Mouse (Mus musculus) fat pad, adult 2 months (tissue): ENCODE data around the gene Slco2a1.

Experiments
- DNase-seq: peaks from one replicate; pipeline ENCODE4 v3.0.0-alpha.2; 2011; ENCODE audit warnings: low read depth, low spot score; ENCODE audit errors: extremely low read depth

Slco2a1 gene

DNA sequence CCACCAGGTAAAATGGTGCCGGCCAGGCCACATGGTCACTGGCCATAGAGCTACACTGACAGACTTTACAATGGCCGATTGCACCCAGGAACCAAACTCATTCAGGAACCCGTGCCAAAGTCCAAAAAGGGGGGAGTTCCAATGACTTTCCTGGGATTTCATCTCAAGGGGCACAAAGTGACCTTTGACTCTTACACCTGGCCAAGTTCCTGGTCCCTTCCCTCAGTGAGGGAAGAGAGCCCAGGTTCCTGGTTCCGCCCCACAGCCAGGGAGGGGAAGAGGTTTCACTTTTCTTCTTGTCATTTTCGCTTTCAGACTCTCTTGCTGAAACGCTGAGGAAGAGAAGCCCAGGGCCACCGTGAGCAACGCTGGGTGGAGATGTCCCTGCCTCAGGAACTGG is at the start of gene Slco2a1:
Gene Slco2a1 (plus strand): TSS at position 251 of the 400 bp plus-strand sequence.
- DNase-seq: no peak

DNA sequence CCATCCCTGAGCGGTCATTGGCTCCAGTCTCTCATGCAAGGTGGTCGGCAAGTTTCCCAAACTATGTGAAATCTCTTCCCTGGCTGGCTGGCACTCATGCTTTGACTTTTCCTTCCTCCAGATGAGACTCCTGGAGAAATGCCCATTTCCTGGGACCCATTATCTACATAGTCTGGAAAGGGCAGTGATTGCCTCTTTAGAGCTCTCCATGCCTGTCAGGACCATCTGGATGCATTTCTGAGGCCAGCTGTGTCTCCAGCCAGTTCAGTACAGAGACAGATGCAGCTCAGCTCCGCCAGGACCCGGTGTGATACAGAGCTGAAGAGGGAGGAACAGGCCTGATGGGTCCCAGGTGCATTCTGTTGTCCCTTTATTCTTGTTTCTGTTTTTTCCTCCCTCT is 46.3 kb upstream of the Slco2a1 start:
- DNase-seq: no peak

DNA sequence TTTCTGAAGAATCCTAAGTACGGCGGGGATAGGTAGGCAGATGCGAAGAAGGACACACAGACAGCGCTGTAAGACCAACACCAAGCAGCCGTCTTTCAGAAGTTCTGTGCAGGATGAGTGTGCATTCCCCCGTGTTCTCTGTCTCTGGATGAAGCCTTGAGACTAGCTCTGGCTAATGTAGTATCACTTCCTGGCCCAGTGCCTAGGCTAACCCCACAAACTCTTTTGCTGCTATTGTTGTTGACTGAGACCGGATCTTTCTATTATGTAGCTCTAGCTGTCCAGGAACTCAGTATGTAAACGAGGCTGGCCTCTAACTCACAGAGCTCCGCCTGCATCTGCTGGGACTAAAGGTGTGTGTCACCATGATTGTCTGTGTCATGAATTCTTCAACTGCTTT is 43.6 kb upstream of the Slco2a1 start:
- DNase-seq: no peak

DNA sequence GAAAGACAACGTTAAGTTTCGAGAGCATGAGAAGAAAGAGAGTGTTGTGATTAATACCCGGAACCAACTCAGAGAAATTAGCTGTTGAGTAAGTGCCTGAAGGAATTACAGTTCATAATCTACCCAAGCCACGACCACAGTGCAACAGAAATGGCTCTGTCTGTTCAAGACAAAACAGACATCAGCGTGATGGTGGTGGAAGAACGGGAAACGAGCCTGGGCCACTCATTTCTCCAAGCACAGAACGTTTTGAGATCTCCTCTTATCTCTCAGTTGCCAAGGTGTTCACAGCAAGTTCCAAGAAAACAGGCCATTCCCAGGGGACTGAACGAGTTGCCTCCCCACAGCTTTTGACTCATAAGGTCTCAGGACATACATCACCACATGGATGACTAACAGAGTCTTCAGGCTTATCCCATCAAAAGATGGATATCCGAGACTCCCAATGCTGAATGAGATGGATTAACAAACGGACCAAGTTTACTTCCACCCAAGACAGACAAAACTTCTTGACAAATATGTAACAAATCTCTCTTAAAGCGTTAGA is 42.0 kb upstream of the Slco2a1 start:
- DNase-seq: no peak

- DNase-seq: no peak
Measured at GRCm38 (mm10) chr9:102948706-102949105, 39.8 kb upstream of the Slco2a1 start.

DNA sequence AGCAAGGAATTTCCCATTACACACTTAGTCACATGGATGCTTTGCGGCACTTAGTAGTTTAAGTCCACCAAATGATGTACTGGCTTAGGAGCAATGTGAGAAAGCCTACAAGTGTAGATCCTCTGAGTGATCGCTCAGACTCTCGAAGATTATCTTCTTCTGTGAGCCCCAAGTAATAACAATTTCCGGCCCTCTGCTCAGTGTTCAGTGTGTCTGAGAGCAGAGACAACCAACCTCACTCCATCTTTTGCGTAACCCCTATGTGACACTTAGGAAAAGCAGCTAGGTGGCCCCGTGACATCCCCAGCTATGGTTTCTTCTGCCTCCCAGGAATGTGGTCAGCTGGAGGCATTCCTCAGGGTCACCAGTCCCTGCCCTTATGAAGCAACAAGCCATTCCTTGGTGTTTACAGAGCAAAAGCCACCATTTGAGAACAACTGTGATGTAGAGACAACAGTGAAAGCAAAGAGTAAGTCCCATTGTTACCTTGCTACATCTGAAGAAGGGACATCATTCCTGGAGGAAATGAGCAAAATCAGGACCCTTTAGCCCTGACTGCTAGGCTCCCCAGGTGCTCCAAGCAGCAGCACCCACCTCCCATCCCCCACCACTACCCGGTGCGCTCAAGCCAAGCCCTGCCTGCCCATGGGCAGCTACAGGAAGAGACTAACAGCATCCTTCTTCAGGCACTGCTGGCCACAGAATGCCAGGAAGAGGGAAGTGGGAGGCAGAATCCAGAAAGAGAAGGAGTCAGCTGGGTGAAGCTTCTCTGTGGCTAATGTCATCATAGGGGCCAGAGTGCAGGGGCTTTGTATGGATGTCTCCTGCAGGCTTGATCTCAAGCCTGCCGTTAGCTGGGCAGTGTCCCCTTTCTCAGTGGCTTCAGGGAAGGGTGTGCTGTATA is 37.2 kb upstream of the Slco2a1 start:
- DNase-seq: no peak

DNA sequence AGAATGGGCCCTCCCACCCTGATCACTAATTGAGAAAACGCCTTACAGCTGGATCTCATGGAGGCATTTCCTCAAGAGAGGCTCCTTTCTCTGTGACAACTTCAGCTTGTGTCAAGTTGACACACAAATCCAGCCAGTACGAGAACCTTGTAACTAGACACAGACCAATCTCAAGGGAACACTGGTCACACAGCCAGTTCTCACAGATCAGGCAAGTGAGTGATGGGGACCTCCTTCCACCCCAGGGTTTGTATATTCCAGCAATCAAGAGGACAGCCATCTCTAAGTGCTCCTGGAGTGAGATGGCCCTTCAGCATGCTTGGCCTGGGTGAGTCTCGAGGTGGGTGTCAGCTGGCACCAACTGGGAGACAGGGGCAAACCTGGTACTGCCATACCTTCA is 32.6 kb upstream of the Slco2a1 start:
- no peak for DNase-seq

DNA sequence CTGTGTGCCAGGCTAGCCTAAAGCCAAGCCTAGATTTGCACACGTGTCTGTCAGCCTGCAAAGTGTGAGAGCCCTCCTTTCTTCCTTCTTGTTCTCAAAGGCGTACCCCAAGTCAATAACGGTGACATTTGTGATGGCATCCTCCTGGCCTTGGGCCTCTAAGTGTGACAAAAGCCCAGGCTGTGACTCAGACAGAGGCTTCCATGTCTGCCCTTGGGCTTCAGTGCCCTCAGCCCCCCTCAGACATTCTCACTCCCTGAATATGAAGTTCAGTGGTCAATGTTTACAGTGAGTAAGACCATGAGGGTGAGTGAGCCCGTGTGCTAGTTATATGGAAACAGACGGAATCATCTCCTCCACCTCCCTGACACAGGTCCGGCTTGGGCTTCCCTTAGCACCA is 29.8 kb upstream of the Slco2a1 start:
- no peak for DNase-seq

GRCm38 (mm10) chr9:102961356-102962092 is 27.0 kb upstream of the Slco2a1 start:
- DNase-seq: no peak

DNA sequence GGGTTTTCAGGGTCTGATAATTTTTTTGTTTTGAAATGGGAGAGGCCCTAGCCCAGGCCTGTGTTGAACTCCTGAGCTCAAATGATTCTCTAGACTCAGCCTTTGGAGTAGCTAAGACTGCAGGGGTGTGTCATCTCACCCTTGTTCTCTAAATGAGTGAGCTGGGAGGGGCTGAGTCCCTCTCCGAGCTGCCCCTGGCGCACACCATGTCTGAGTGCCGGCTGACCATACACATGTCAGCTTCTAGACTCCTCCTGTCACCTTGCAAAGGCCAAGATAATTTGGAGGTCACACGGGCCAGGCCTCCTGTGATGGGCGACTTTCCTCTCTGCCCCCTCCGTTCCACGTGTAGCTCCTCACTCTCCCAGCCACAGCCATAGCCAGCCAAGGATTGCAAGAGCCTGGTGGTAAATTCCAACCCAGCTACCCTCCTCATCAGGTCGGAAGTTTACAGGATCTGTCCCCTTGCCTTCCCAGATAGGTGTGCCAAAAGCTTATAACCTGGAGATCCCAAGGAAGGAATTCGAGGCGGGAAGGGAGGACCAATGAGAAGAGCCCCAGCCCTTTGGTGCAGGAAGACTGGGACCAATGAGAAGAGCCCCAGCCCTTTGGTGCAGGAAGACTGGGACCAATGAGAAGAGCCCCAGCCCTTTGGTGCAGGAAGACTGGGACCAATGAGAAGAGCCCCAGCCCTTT is 26.3 kb upstream of the Slco2a1 start:
- DNase-seq: no peak

GRCm38 (mm10) chr9:102963321-102963720 is 25.2 kb upstream of the Slco2a1 start:
- no peak for DNase-seq

GRCm38 (mm10) chr9:102964644-102965043 is 23.9 kb upstream of the Slco2a1 start:
- no peak for DNase-seq

GRCm38 (mm10) chr9:102972393-102973050 is 16.0 kb upstream of the Slco2a1 start:
- peak; percentile 43 for DNase-seq

- DNase-seq: no peak
Measured at GRCm38 (mm10) chr9:102975887-102976286, 12.6 kb upstream of the Slco2a1 start.

GRCm38 (mm10) chr9:102977090-102977489 is 11.4 kb upstream of the Slco2a1 start:
- DNase-seq: no peak

DNA sequence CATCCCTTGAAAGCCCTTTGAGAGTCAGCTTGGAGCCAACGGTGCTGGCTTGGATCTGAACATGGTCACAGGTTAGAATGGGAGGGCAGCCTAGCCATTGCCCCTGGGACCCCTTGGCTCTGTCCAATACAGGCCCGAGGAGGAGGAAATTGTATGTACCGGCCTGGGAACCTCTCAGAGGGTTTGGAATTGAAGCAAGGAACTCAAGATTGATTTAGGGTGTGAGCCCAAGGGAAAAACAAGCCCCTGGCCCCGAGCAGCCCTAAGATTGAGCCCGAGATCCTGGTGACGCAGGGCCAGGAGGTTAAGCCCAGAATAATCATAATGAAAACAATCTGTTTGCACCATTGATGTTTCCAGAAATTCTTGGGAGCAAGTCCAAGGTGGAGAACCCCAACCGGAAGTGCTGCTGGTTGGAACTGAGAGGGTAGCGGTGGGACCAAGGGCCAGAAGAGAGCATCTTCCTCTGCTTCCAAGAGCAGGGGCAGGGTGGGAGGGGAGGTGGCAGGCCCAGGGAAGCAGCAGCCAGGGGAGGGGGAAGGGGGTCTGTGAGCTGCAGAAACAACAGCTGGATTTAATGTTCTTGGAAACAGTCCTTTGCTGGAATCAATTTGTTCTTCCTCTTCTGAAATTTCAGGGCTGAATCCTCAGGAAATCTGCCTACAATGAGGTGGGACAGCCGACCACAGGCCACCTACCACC is 10.6 kb upstream of the Slco2a1 start:
- DNase-seq: no peak

GRCm38 (mm10) chr9:102979011-102979700 is 9.4 kb upstream of the Slco2a1 start:
- DNase-seq: no peak

GRCm38 (mm10) chr9:102979956-102980355 is 8.6 kb upstream of the Slco2a1 start:
- no peak for DNase-seq

GRCm38 (mm10) chr9:102980420-102980819 is 8.1 kb upstream of the Slco2a1 start:
- no peak for DNase-seq

GRCm38 (mm10) chr9:102981791-102982190 is 6.7 kb upstream of the Slco2a1 start:
- DNase-seq: no peak
